Mouse (Mus musculus) limb, embryonic 14.5 days (tissue): ENCODE data around the gene Mroh2a. TPM values are rescaled to one million over a fixed set of nuclear protein-coding genes. Genes with fewer than 3 reads are reported as not detected.
A peak's percentile ranks its signal among the peaks of the same experiment; 100 is the strongest.

Experiments
- ATAC-seq: fragments of 200-750 bp; cut with Nextera tagmentation; 2 replicates; pipeline ENCODE4 v1.8.0; 2017; ENCODE audit warnings: low read depth, moderate number of reproducible peaks, moderate TSS enrichment; ENCODE audit not compliant: low FRiP score
- DNase-seq: peaks from one replicate; pipeline ENCODE4 v3.0.0-alpha.2; 2015; ENCODE audit warnings: low spot score
- H3K27ac ChIP-seq: fragments of 300-500 bp; sonication (generic); replicated peaks from 2 replicates; pipeline ENCODE4 v1.5.1; 2014; ENCODE audit warnings: low read depth, mild to moderate bottlenecking, low read length, moderate library complexity, mixed read lengths
- H3K27me3 ChIP-seq: fragments of 300-500 bp; sonication (generic); 2 replicates; pipeline ENCODE4 v1.6.1; 2014; ENCODE audit warnings: low read length, mixed read lengths; ENCODE audit not compliant: control insufficient read depth, insufficient read depth
- H3K36me3 ChIP-seq: fragments of 300-500 bp; sonication (generic); 2 replicates; pipeline ENCODE4 v1.6.1; 2014; ENCODE audit warnings: mild to moderate bottlenecking, low read length, moderate library complexity, mixed read lengths; ENCODE audit not compliant: control insufficient read depth, insufficient read depth
- H3K4me1 ChIP-seq: fragments of 300-500 bp; sonication (generic); 2 replicates; pipeline ENCODE4 v1.6.1; 2014; ENCODE audit warnings: antibody characterized with exemption, low read length, mixed read lengths; ENCODE audit not compliant: control insufficient read depth, insufficient read depth
- H3K4me2 ChIP-seq: fragments of 300-500 bp; sonication (generic); replicated peaks from 2 replicates; pipeline ENCODE4 v1.6.1; 2014; ENCODE audit warnings: low read depth, mild to moderate bottlenecking, low read length, moderate library complexity; ENCODE audit not compliant: severe bottlenecking
- H3K4me3 ChIP-seq: fragments of 300-500 bp; sonication (generic); replicated peaks from 2 replicates; pipeline ENCODE4 v1.5.1; 2014; ENCODE audit warnings: low read length
- H3K9ac ChIP-seq: fragments of 300-500 bp; sonication (generic); 2 replicates; pipeline ENCODE4 v1.6.1; 2014; ENCODE audit warnings: mild to moderate bottlenecking, low read depth, low read length, moderate library complexity; ENCODE audit not compliant: severe bottlenecking
- H3K9me3 ChIP-seq: fragments of 300-500 bp; sonication (generic); 2 replicates; pipeline ENCODE4 v1.6.1; 2016; ENCODE audit warnings: low read length; ENCODE audit not compliant: control insufficient read depth
- POLR2A ChIP-seq: fragments of 200-500 bp; IDR thresholded peaks from 2 replicates; pipeline ENCODE4 v1.8.0; 2012; ENCODE audit warnings: inconsistent platforms, mild to moderate bottlenecking, moderate library complexity, borderline replicate concordance; ENCODE audit not compliant: insufficient read depth, insufficient read length; ENCODE audit errors: extremely low read depth
- WGBS: fragments of 180-500 bp; shearing (Covaris S2); extraction: QIAGEN DNeasy Blood & Tissue Kit; methylation state at CpG from one replicate; pipeline ENCODE4 v1.1.7; 2014; 5-methylcytosine and 5-hydroxymethylcytosine counted together
- polyA plus RNA-seq, 2 experiments: library from polyadenylated mRNA; depleted of rRNA in 1 of 2; stranded (reverse) in 1 of 2; unstranded in 1 of 2; fragments of >200 nt; fragmentation: Nextera tagmentation in 1 of 2; extraction: Ambion mirVana in 1 of 2; gene quantifications; 2 replicates each; pipeline versions ENCODE4 v1.2.1 to v1.2.3; 2012 to 2014

Gene Mroh2a
- polyA plus RNA-seq, 2 experiments = 0.20 to 2.2 TPM

DNA sequence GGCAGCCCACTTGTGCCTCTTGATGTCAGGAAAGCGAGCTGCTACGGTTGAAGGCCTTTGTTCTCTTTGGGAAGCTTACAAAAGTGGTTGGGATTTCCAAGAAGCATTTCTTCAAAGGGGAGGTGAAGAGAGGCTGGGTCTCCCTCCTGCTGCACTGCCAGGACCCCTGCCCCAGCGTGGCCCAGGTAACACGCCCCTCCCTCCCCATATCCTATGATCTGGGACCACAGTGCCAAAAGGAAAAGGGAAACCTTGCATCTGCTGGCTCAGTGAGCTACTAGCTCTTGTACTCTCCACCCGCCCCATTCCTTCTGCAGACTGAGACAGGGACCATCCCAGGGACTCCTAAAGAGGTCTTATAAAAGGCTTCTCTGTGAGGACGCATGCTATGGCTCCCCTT lies 30.9 kb downstream of the Mroh2a start:
- WGBS = 81% methylated on average over 6 of the region's 6 CpGs
- DNase-seq = no peak
- no peak for TF ChIP-seq POLR2A
- Histone ChIP-seq H3K4me2 (no peak overlapping the region), H3K9me3 (peaks cover 47% of the 10 kb centered on the region), H3K9ac (no peak overlapping the region), H3K4me3 (no peak overlapping the region), H3K27me3 (no peaks in the 10 kb centered on the region), H3K27ac (no peak overlapping the region), H3K36me3 (peaks cover 32% of the 10 kb centered on the region), H3K4me1 (no peaks in the 10 kb centered on the region)
- ATAC-seq = no peak

DNA sequence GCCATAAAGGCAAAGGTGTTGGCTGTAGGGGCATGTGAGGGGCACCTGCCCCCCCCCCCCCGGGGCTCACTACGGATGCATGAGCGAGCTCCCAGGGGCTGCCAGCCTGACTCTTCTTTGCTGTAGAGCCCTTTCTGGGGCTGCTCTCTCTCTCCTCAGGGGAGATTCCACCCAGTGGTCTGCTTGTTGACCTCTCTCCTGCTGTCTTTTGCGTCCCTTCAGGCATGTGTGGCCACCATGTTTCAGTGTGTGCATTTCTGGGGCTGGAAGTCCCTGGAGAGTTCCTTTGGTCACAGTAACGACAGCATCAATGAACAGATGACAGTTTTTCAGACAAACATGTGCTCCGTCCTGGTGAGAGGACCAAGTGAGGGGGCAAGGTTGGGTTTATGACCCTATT lies 31.6 kb downstream of the Mroh2a start:
- 70% methylated on average over 6 of the region's 6 CpGs for WGBS
- DNase-seq = no peak

DNA sequence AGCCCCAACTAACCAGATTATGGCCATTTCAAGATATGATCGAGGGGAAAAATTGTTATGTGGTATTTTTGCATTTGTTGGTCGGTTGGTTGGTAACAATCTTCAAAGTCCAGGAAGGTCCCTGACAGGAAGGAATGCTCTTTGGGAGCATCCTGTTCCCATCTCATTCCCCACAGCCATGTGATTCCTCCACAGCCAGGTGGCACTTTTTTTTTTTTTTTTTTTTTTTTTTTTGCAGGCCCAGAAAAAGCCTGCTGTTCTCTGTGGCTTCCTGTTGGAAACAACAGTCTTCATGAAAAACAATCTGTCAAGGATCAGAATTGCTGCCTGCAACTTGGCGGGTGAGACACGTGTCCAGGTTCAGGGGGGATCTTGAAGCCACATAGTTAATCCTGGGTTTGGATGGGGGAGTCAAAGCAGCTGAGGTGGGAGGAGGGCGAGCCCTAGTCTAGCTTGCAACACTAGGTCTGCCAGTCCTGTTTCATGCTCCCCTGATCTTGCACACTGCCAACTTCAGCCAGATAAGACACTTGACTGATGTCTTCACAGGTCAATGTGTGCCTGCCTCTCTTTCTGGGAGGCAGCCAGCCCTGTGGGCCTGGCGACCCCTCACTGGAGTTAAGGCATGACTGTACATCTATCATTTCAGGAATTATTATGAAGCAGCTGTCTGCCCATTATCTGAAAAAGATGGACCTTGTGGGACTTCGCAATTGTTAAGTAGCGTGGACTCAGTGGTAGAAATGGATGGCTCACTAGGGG lies 32.3 kb downstream of the Mroh2a start:
- H3K36me3 ChIP-seq = peaks cover 45% of the 10 kb centered on the region
- WGBS = 75% methylated on average over 8 of the region's 8 CpGs
- H3K4me1 ChIP-seq = no peaks in the 10 kb centered on the region
- H3K27ac ChIP-seq = no peak overlapping the region
- H3K9me3 ChIP-seq = peaks cover 36% of the 10 kb centered on the region
- no peak overlapping the region for H3K4me3 ChIP-seq
- no peak for TF ChIP-seq POLR2A
- no peak overlapping the region for H3K4me2 ChIP-seq
- no peak overlapping the region for H3K9ac ChIP-seq
- peak; percentile 57 for DNase-seq
- no peaks in the 10 kb centered on the region for H3K27me3 ChIP-seq
- no peak for ATAC-seq

More for the DNA sequence above, 31.6 kb downstream of the Mroh2a start:
- H3K27ac ChIP-seq = no peak overlapping the region
- ATAC-seq = no peak
- no peaks in the 10 kb centered on the region for H3K4me1 ChIP-seq
- no peak for TF ChIP-seq POLR2A
- no peak overlapping the region for H3K9ac ChIP-seq
- no peaks in the 10 kb centered on the region for H3K27me3 ChIP-seq
- H3K36me3 ChIP-seq = peaks cover 38% of the 10 kb centered on the region
- no peak overlapping the region for H3K4me2 ChIP-seq
- no peak overlapping the region for H3K4me3 ChIP-seq
- H3K9me3 ChIP-seq = peaks cover 41% of the 10 kb centered on the region

DNA sequence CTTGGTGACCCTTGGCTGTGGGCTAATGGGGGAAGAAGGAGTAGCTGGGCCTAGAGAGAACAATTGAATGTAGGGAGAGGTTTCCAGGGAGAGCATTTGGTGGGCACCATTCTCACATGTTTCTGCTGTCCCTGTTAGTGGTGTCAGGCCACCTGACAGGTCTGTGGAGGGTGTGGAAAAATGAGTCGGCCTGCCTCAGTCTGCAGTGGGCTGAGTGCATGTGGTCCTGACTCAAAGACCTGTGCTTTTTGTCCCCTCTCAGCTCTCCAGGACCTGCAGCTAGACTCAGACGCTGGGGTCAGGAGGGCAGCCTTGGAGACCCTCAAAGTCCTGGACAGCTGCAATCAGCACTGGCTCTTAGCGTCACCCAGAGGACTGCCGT lies 32.8 kb downstream of the Mroh2a start:
- no peak overlapping the region for H3K4me3 ChIP-seq
- H3K36me3 ChIP-seq = peaks cover 51% of the 10 kb centered on the region
- H3K4me1 ChIP-seq = no peaks in the 10 kb centered on the region
- DNase-seq (no peak), ATAC-seq (no peak)
- no peak overlapping the region for H3K9ac ChIP-seq
- peaks cover 33% of the 10 kb centered on the region for H3K9me3 ChIP-seq
- H3K27ac ChIP-seq = no peak overlapping the region
- H3K4me2 ChIP-seq = no peak overlapping the region
- H3K27me3 ChIP-seq = no peaks in the 10 kb centered on the region
- 76% methylated on average over 4 of the region's 4 CpGs for WGBS
- TF ChIP-seq POLR2A = no peak

DNA sequence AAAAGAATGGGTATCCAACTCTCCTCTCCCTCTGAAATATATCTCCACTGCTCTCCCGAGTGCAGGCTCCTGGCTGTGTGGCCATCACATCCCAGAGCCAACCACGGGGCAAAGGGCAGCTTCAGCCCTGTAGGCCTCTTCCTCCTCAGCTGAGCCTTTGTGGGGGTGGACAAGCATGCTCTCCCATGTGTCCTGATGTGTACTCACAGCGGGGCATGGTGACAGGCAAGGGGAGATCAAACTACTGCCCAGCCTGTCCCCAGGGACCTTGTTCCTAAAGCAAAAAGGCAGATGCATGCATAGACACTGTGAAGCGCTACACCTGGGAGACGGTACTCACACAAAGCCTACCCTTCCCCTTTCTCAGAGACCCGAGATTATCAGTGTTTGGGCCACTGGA lies 33.3 kb downstream of the Mroh2a start:
- Histone ChIP-seq H3K4me2 (no peak overlapping the region), H3K27ac (no peak overlapping the region), H3K9me3 (peaks cover 29% of the 10 kb centered on the region), H3K4me3 (no peak overlapping the region), H3K36me3 (peaks cover 56% of the 10 kb centered on the region), H3K27me3 (no peaks in the 10 kb centered on the region), H3K4me1 (no peaks in the 10 kb centered on the region), H3K9ac (no peak overlapping the region)
- TF ChIP-seq POLR2A = no peak
- ATAC-seq (no peak), DNase-seq (peak; percentile 58)
- WGBS = 80% methylated on average over 6 of the region's 6 CpGs
